Mouse (Mus musculus) G1E (cell line): ENCODE data around the gene Fosb. TPM values are rescaled to one million over a fixed set of nuclear protein-coding genes. Genes with fewer than 3 reads are reported as not detected.

Experiments used
- ATAC-seq: 2 replicates; pipeline ENCODE4 v1.8.0; 2016; ENCODE audit warnings: mild to moderate bottlenecking; ENCODE audit not compliant: insufficient number of reproducible peaks, poor library complexity, low FRiP score, severe bottlenecking; ENCODE audit errors: extremely low read depth
- DNase-seq: peaks from one replicate; pipeline ENCODE4 v3.0.0; 2012; ENCODE audit warnings: low spot score
- H3K27me3 ChIP-seq: 2 replicates; pipeline ENCODE4 v1.6.1; 2012; ENCODE audit warnings: mild to moderate bottlenecking, low read length, inconsistent platforms; ENCODE audit not compliant: insufficient read depth
- H3K36me3 ChIP-seq: replicated peaks from 2 replicates; pipeline ENCODE3; 2012; ENCODE audit warnings: mild to moderate bottlenecking, inconsistent platforms
- H3K4me1 ChIP-seq: 2 replicates; pipeline ENCODE4 v1.6.1; 2012; ENCODE audit warnings: low read depth, low read length, inconsistent platforms, mixed read lengths; ENCODE audit not compliant: insufficient read depth
- H3K4me3 ChIP-seq: 2 replicates; pipeline ENCODE4 v1.5.1; 2012; ENCODE audit warnings: low read depth, mild to moderate bottlenecking, inconsistent platforms, low read length, moderate library complexity, mixed read lengths
- H3K9me3 ChIP-seq: replicated peaks from 2 replicates; pipeline ENCODE4 v1.6.1; 2012; ENCODE audit warnings: inconsistent platforms
- CTCF ChIP-seq: IDR thresholded peaks from 2 replicates; pipeline ENCODE4 v1.5.1; 2012; ENCODE audit warnings: low read depth, low read length, inconsistent platforms, mixed read lengths
- GATA1 ChIP-seq: IDR thresholded peaks from 2 replicates; pipeline ENCODE4 v1.6.1; 2012; ENCODE audit warnings: borderline replicate concordance, low read length, inconsistent platforms, mixed read lengths
- GATA2 ChIP-seq: IDR thresholded peaks from 2 replicates; pipeline ENCODE4 v1.6.1; 2012; ENCODE audit warnings: low read depth, low read length, inconsistent platforms, borderline replicate concordance
- POLR2AphosphoS5 ChIP-seq: IDR thresholded peaks from 2 replicates; pipeline ENCODE4 v1.6.1; 2012; ENCODE audit warnings: low read depth, low read length, inconsistent platforms; ENCODE audit not compliant: insufficient replicate concordance
- TAL1 ChIP-seq: conservative IDR thresholded peaks from 2 replicates; pipeline ENCODE4 v1.6.1; 2012; ENCODE audit warnings: low read depth, low read length, inconsistent platforms, mixed read lengths
- polyA plus RNA-seq: library from polyadenylated mRNA; stranded (reverse); fragments of >175 nt; gene quantifications from 2 replicates; pipeline ENCODE4 v1.2.3, GENCODE M21; 2012
- total RNA-seq, 2 experiments: library from RNA; stranded (forward) in 1 of 2; stranded (reverse) in 1 of 2; fragments of 200-1000 nt in 1 of 2; fragments of >200 nt in 1 of 2; fragmentation: Nextera tagmentation in 1 of 2; gene quantifications; 2 replicates each; pipeline ENCODE4 v1.2.3; 2014 to 2017

The Fosb gene
- total and polyA plus RNA-seq, 3 experiments, result 0.38 to 0.61 TPM; not detected in 1

- Histone ChIP-seq H3K4me1 (peaks cover 34% of the 10 kb centered on the region), H3K4me3 (peak overlapping the region; percentile 34; the same call in 1 of the 2 replicates), H3K9me3 (no peaks in the 10 kb centered on the region), H3K36me3 (no peaks in the 10 kb centered on the region), H3K27me3 (peaks cover 30% of the 10 kb centered on the region)
- TF ChIP-seq CTCF, result no peak
- no peak for DNase-seq
- ATAC-seq, result no peak
These were observed 8.2 kb downstream of the Fosb start for GRCm38 (mm10) chr7:19301461-19302263.

GRCm38 (mm10) chr7:19300501-19301421 is 9.1 kb downstream of the Fosb start:
- Histone ChIP-seq H3K4me3 (peak overlapping the region; percentile 59; the same call in 1 of the 2 replicates), H3K27me3 (peaks cover 26% of the 10 kb centered on the region), H3K4me1 (peaks cover 34% of the 10 kb centered on the region), H3K9me3 (no peaks in the 10 kb centered on the region), H3K36me3 (no peaks in the 10 kb centered on the region)
- TF ChIP-seq POLR2AphosphoS5 (no peak), CTCF (peak; percentile 66)
- ATAC-seq (peak; percentile 71), DNase-seq (no peak)

DNA sequence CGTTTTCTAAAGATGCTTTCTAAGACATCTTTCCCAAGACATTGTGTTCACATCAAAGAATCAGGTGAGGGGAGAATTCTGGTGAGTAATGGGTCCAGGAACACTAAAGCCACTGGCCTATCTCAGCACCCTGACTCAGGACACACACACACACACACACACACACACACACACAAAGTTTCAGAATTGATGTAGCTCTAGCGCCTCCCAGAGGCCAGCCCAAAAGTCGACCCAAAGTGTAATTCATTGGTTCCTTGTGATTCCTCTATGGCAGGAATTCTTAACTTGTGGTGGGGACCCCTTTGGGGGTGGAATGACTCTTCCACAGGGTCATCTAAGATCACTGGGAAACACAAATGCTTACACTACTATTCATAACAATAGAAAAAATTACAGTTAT is 10.7 kb downstream of the Fosb start:
- no peak for DNase-seq
- ATAC-seq, result no peak
- no peaks in the 10 kb centered on the region for H3K36me3 ChIP-seq
- H3K27me3 ChIP-seq, result peaks cover 15% of the 10 kb centered on the region
- no peak overlapping the region for H3K4me3 ChIP-seq
- TF ChIP-seq CTCF (no peak), GATA2 (no peak), TAL1 (no peak), GATA1 (no peak), POLR2AphosphoS5 (no peak)
- H3K4me1 ChIP-seq, result peaks cover 37% of the 10 kb centered on the region
- H3K9me3 ChIP-seq, result no peaks in the 10 kb centered on the region

DNA sequence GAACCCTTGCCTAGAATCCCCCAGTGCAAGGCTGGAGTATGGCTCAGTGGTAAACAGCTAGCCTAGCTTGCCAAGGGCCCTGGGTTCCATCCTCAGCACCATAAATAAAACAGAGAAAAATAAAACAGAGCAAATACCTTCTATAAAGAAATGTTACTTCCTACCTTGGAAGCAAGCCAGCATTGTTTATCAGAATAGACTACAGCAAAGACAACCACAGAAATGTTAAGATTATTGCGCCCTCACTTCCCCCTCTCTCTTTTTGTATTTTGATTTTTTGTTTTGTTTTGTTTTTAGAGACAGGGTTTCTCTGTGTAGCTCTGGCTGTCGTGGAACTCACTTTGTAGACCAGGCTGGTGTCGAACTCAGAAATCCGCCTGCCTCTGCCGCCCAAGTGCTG is 12.1 kb downstream of the Fosb start:
- H3K27me3 ChIP-seq, result peaks cover 18% of the 10 kb centered on the region
- no peaks in the 10 kb centered on the region for H3K36me3 ChIP-seq
- no peak for ATAC-seq
- H3K9me3 ChIP-seq, result no peaks in the 10 kb centered on the region
- no peak overlapping the region for H3K4me3 ChIP-seq
- DNase-seq, result no peak
- peaks cover 36% of the 10 kb centered on the region for H3K4me1 ChIP-seq
- TF ChIP-seq GATA1 (no peak), GATA2 (no peak), POLR2AphosphoS5 (no peak), CTCF (no peak), TAL1 (no peak)

DNA sequence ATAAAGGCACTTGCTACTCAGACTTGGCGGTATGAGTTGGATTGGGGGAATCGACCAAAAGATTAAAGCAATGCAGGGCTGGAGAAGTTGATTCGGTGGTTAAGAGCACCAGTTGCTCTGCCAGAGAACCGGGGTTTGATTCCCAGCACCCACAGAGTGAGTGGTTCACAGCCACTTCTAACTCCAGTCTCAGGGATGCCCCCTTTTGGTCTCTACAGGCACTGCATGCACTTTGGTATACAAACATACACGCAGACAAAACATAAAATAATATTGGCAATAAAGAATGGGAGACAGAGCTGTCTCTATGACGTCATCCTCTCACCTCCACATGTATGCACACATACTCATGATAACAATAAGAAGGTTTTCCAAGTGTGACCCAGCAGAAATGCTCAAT is 12.8 kb downstream of the Fosb start:
- Histone ChIP-seq H3K27me3 (peaks cover 14% of the 10 kb centered on the region), H3K36me3 (no peaks in the 10 kb centered on the region), H3K4me3 (no peak overlapping the region), H3K9me3 (no peaks in the 10 kb centered on the region), H3K4me1 (peaks cover 35% of the 10 kb centered on the region)
- ATAC-seq, result no peak
- DNase-seq, result no peak
- TF ChIP-seq POLR2AphosphoS5, result no peak

DNA sequence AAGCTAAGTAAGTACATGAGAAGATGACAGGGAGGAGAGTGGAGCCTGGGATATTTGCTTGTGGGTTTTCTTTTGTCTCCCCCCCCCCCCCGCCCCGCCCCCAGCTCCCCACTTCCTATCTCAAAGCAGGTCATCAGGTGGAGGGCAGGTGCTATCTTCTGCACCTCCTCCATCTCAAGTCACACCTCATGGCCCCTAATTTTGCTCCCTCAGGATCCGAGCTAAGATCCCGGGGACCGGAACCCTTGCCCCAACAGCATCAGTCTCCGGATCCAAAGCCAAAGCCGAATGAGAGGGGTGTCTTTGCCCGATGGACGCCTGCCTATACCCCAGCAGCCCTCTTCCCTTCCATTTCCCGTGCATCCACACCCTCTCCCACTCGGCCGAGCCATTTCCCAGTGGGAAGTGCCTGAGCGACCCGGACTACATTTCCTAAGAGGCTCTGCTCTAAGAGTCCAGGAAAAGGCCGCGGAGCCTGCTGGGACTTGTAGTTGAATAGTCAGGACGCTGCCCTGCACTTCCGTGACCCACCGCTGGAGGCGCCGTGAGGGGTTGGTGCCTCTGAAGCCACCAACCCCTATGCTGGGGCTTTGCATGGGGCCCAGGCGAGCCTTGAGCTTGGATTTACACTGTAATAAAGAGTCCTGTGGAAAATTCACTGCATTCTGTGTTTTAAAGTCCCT is 14.2 kb downstream of the Fosb start:
- Histone ChIP-seq H3K4me1 (peaks cover 37% of the 10 kb centered on the region), H3K4me3 (peak overlapping the region; percentile 61; the same call in 1 of the 2 replicates), H3K27me3 (peaks cover 7% of the 10 kb centered on the region), H3K9me3 (no peaks in the 10 kb centered on the region), H3K36me3 (no peaks in the 10 kb centered on the region)
- no peak for DNase-seq
- no peak for TF ChIP-seq POLR2AphosphoS5
- peak; percentile 85 for TF ChIP-seq CTCF
- no peak for TF ChIP-seq TAL1
- TF ChIP-seq GATA2, result no peak
- no peak for TF ChIP-seq GATA1
- peak; percentile 60 for ATAC-seq
